Mouse (Mus musculus) ovary, postnatal 10 days (tissue): ENCODE measurements around the gene Zfp119a.
A peak's percentile ranks its signal among the peaks of the same experiment; 100 is the strongest.

Experiments used
- DNase-seq: peaks from one replicate; pipeline ENCODE4 v3.0.0; 2022; ENCODE audit warnings: low spot score

The Zfp119a gene

GRCm38 (mm10) chr17:55878636-55879369 lies at the start of gene Zfp119a:
Gene Zfp119a, minus strand, starts transcription at chr17:55878930.
- peak; percentile 60 for DNase-seq

GRCm38 (mm10) chr17:55906669-55907068 lies 27.9 kb upstream of the Zfp119a start:
- DNase-seq: no peak

GRCm38 (mm10) chr17:55904131-55904530 lies 25.4 kb upstream of the Zfp119a start:
- no peak for DNase-seq

GRCm38 (mm10) chr17:55903687-55904086 lies 25.0 kb upstream of the Zfp119a start:
- no peak for DNase-seq

- no peak for DNase-seq
Measured at GRCm38 (mm10) chr17:55903087-55903486, 24.4 kb upstream of the Zfp119a start.

GRCm38 (mm10) chr17:55892406-55892955 lies 13.8 kb upstream of the Zfp119a start:
- DNase-seq: peak; percentile 16

GRCm38 (mm10) chr17:55884912-55885311 lies 6.2 kb upstream of the Zfp119a start:
- no peak for DNase-seq

GRCm38 (mm10) chr17:55883631-55884030 lies 4.9 kb upstream of the Zfp119a start:
- no peak for DNase-seq

- peak; percentile 3 for DNase-seq
Measured at GRCm38 (mm10) chr17:55878282-55878635, 471 bp downstream of the Zfp119a start.

- no peak for DNase-seq
Measured at GRCm38 (mm10) chr17:55877184-55877583, 1.5 kb downstream of the Zfp119a start.

GRCm38 (mm10) chr17:55843067-55843466 lies 35.7 kb downstream of the Zfp119a start:
- DNase-seq: no peak

GRCm38 (mm10) chr17:55821566-55821965 lies 57.2 kb downstream of the Zfp119a start:
- DNase-seq: no peak

GRCm38 (mm10) chr17:55816853-55817252 lies 61.9 kb downstream of the Zfp119a start:
- DNase-seq: no peak
